Mouse (Mus musculus): ENCODE measurements around the gene Mmp8. TPM values are rescaled to one million over a fixed set of nuclear protein-coding genes. Genes with fewer than 3 reads are reported as not detected.

Gene Mmp8
- polyA plus RNA-seq, 1 experiment from 2014 or later, result 0.08 TPM

GRCm38 (mm10) chr9:7553536-7553935 is 4.7 kb upstream of the Mmp8 start:
- H3K27me3 ChIP-seq (ENCODE audit: control insufficient read depth, insufficient read depth, low read length), result no peaks in the 10 kb centered on the region
- H3K4me1 ChIP-seq (replicated peaks; ENCODE audit: control insufficient read depth, insufficient read depth, low read length), result no peaks in the 10 kb centered on the region
- ATAC-seq (ENCODE audit: low FRiP score) (no peak), DNase-seq (ENCODE audit: low spot score) (no peak)
- no peak overlapping the region for H3K4me3 ChIP-seq (replicated peaks; ENCODE audit: low read length)
- H3K9ac ChIP-seq, result no peak overlapping the region
- no peaks in the 10 kb centered on the region for H3K9me3 ChIP-seq (ENCODE audit: control insufficient read depth, low read length)
- no peak overlapping the region for H3K27ac ChIP-seq
- no peaks in the 10 kb centered on the region for H3K36me3 ChIP-seq (replicated peaks; ENCODE audit: control insufficient read depth, insufficient read depth)
- WGBS, result 90% methylated on average over 3 of the region's 3 CpGs
- no peak overlapping the region for H3K4me2 ChIP-seq (replicated peaks)

- Histone ChIP-seq H3K4me3 (replicated peaks; ENCODE audit: low read length) (no peak overlapping the region), H3K4me2 (replicated peaks) (no peak overlapping the region), H3K9ac (no peak overlapping the region), H3K36me3 (replicated peaks; ENCODE audit: control insufficient read depth, insufficient read depth) (no peaks in the 10 kb centered on the region), H3K4me1 (replicated peaks; ENCODE audit: control insufficient read depth, insufficient read depth, low read length) (no peaks in the 10 kb centered on the region), H3K27me3 (ENCODE audit: control insufficient read depth, insufficient read depth, low read length) (no peaks in the 10 kb centered on the region), H3K9me3 (ENCODE audit: control insufficient read depth, low read length) (no peaks in the 10 kb centered on the region), H3K27ac (no peak overlapping the region)
- DNase-seq (ENCODE audit: low spot score) (no peak), ATAC-seq (ENCODE audit: low FRiP score) (no peak)
- 43% methylated on average over 3 of the region's 3 CpGs for WGBS
Observed at GRCm38 (mm10) chr9:7554382-7554781, 3.9 kb upstream of the Mmp8 start.

- H3K27ac ChIP-seq, result no peak overlapping the region
- no peaks in the 10 kb centered on the region for H3K36me3 ChIP-seq (replicated peaks; ENCODE audit: control insufficient read depth, insufficient read depth)
- DNase-seq (ENCODE audit: low spot score), result no peak
- ATAC-seq (ENCODE audit: low FRiP score), result no peak
- no peak overlapping the region for H3K4me2 ChIP-seq (replicated peaks)
- no peaks in the 10 kb centered on the region for H3K27me3 ChIP-seq (ENCODE audit: control insufficient read depth, insufficient read depth, low read length)
- no peaks in the 10 kb centered on the region for H3K9me3 ChIP-seq (ENCODE audit: control insufficient read depth, low read length)
- H3K4me3 ChIP-seq (replicated peaks; ENCODE audit: low read length), result no peak overlapping the region
- no peak overlapping the region for H3K9ac ChIP-seq
- H3K4me1 ChIP-seq (replicated peaks; ENCODE audit: control insufficient read depth, insufficient read depth, low read length), result no peaks in the 10 kb centered on the region
- WGBS, result 63% methylated on average over 4 of the region's 4 CpGs
Observed at GRCm38 (mm10) chr9:7560026-7560425, 1.8 kb downstream of the Mmp8 start.

GRCm38 (mm10) chr9:7567376-7567775 is 9.1 kb downstream of the Mmp8 start:
- ATAC-seq (ENCODE audit: low FRiP score) (no peak), DNase-seq (ENCODE audit: low spot score) (no peak)
- H3K36me3 ChIP-seq (replicated peaks; ENCODE audit: control insufficient read depth, insufficient read depth), result no peaks in the 10 kb centered on the region
- H3K9ac ChIP-seq, result no peak overlapping the region
- no peaks in the 10 kb centered on the region for H3K27me3 ChIP-seq (ENCODE audit: control insufficient read depth, insufficient read depth, low read length)
- H3K4me2 ChIP-seq (replicated peaks), result no peak overlapping the region
- 79% methylated on average over 7 of the region's 7 CpGs for WGBS
- H3K27ac ChIP-seq, result no peak overlapping the region
- no peak overlapping the region for H3K4me3 ChIP-seq (replicated peaks; ENCODE audit: low read length)
- H3K4me1 ChIP-seq (replicated peaks; ENCODE audit: control insufficient read depth, insufficient read depth, low read length), result no peaks in the 10 kb centered on the region
- no peaks in the 10 kb centered on the region for H3K9me3 ChIP-seq (ENCODE audit: control insufficient read depth, low read length)

GRCm38 (mm10) chr9:7567923-7568322 is 9.7 kb downstream of the Mmp8 start:
- H3K9me3 ChIP-seq (ENCODE audit: control insufficient read depth, low read length), result no peaks in the 10 kb centered on the region
- WGBS, result 82% methylated on average over 2 of the region's 2 CpGs
- no peak overlapping the region for H3K4me2 ChIP-seq (replicated peaks)
- H3K4me3 ChIP-seq (replicated peaks; ENCODE audit: low read length), result no peak overlapping the region
- no peaks in the 10 kb centered on the region for H3K36me3 ChIP-seq (replicated peaks; ENCODE audit: control insufficient read depth, insufficient read depth)
- no peak for ATAC-seq (ENCODE audit: low FRiP score)
- no peak for DNase-seq (ENCODE audit: low spot score)
- H3K4me1 ChIP-seq (replicated peaks; ENCODE audit: control insufficient read depth, insufficient read depth, low read length), result no peaks in the 10 kb centered on the region
- no peak overlapping the region for H3K9ac ChIP-seq
- no peak overlapping the region for H3K27ac ChIP-seq
- no peaks in the 10 kb centered on the region for H3K27me3 ChIP-seq (ENCODE audit: control insufficient read depth, insufficient read depth, low read length)

DNA sequence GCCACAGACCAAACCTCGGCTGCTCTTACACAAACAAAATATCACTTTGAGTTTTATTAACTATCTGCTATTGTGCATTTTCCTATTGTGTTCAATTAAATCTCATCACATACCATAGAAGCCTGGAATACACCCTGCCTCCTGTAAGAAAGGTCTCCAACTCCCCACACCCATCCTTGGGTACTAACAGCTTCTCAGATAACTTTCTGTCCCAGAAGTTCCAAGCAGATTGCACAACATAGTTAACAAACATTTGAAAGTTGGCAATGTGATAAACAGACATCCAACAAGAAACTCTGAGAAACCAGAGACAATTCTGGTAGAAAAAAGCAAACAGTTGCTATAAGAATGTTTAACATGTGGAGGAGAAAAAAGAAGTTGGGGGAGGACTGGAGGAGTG is 12.2 kb downstream of the Mmp8 start:
- no peak for ATAC-seq (ENCODE audit: low FRiP score)
- no peak for DNase-seq (ENCODE audit: low spot score)
- Histone ChIP-seq H3K4me3 (replicated peaks; ENCODE audit: low read length) (no peak overlapping the region), H3K9ac (no peak overlapping the region), H3K27me3 (ENCODE audit: control insufficient read depth, insufficient read depth, low read length) (no peaks in the 10 kb centered on the region), H3K4me2 (replicated peaks) (no peak overlapping the region), H3K4me1 (replicated peaks; ENCODE audit: control insufficient read depth, insufficient read depth, low read length) (no peaks in the 10 kb centered on the region), H3K27ac (no peak overlapping the region), H3K36me3 (replicated peaks; ENCODE audit: control insufficient read depth, insufficient read depth) (no peaks in the 10 kb centered on the region), H3K9me3 (ENCODE audit: control insufficient read depth, low read length) (no peaks in the 10 kb centered on the region)
- 91% methylated on average over 1 of the region's 1 CpGs for WGBS

- 77% methylated on average over 4 of the region's 4 CpGs for whole genome bisulfite sequencing
- H3K9ac ChIP-seq, result no peak within 1 kb of the TSS
- no peak within 1 kb of the TSS for H3K4me2 ChIP-seq (replicated peaks)
- ATAC-seq (ENCODE audit: low FRiP score) (no peak), DNase-seq (ENCODE audit: low spot score) (no peak)
- no peaks in the 10 kb centered on the region for H3K9me3 ChIP-seq (ENCODE audit: control insufficient read depth, low read length)
- no peak within 1 kb of the TSS for H3K4me3 ChIP-seq (replicated peaks; ENCODE audit: low read length)
- no peaks in the 10 kb centered on the region for H3K36me3 ChIP-seq (replicated peaks; ENCODE audit: control insufficient read depth, insufficient read depth)
- no peak within 1 kb of the TSS for H3K27ac ChIP-seq
- no peaks in the 10 kb centered on the region for H3K27me3 ChIP-seq (ENCODE audit: control insufficient read depth, insufficient read depth, low read length)
- H3K4me1 ChIP-seq (replicated peaks; ENCODE audit: control insufficient read depth, insufficient read depth, low read length), result no peaks in the 10 kb centered on the region
Observed at GRCm38 (mm10) chr9:7571162-7571561, 12.9 kb downstream of the Mmp8 start, which contains the start of gene Mmp27. Gene Mmp27, plus strand, starts transcription at chr9:7571396.

- ATAC-seq (ENCODE audit: low FRiP score), result no peak
- Histone ChIP-seq H3K9me3 (ENCODE audit: control insufficient read depth, low read length) (no peaks in the 10 kb centered on the region), H3K36me3 (replicated peaks; ENCODE audit: control insufficient read depth, insufficient read depth) (no peaks in the 10 kb centered on the region), H3K4me3 (replicated peaks; ENCODE audit: low read length) (no peak overlapping the region), H3K4me2 (replicated peaks) (no peak overlapping the region), H3K27ac (no peak overlapping the region), H3K9ac (no peak overlapping the region), H3K27me3 (ENCODE audit: control insufficient read depth, insufficient read depth, low read length) (no peaks in the 10 kb centered on the region), H3K4me1 (replicated peaks; ENCODE audit: control insufficient read depth, insufficient read depth, low read length) (no peaks in the 10 kb centered on the region)
- 88% methylated on average over 7 of the region's 7 CpGs for WGBS
- DNase-seq (ENCODE audit: low spot score), result no peak
Observed at GRCm38 (mm10) chr9:7572188-7572587, 13.9 kb downstream of the Mmp8 start.

DNA sequence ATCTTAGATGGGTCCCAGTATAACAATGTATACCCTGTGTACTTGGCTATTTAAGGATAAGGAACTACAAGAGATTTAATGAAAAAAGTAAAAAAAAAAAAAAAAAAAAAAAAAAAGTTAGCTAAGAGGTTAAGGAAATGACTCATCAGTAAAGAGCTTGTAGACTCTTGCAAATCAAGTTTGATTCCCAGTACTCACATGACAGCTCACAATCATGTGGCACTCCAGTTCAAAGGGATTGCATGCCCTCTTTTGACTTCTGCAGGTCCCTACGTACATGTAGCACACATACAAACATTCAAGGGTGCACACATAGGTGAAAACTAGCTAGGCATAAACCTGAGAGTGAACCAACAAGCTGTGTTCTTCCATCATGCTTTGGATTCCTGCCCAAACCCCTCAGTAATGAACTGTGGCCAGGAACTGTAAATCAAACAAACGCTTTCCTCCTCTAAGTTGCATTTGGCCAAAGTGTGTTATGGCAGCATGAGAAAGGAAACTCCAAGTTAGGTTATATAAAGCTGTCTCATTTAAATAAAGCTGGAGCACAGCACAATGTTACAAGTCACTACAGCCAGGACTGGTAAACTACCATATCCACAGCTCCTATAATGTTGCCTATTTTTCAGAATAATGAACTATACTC is 14.5 kb downstream of the Mmp8 start:
- no peak for DNase-seq (ENCODE audit: low spot score)
- no peaks in the 10 kb centered on the region for H3K4me1 ChIP-seq (replicated peaks; ENCODE audit: control insufficient read depth, insufficient read depth, low read length)
- H3K4me3 ChIP-seq (replicated peaks; ENCODE audit: low read length), result no peak overlapping the region
- ATAC-seq (ENCODE audit: low FRiP score), result no peak
- no peaks in the 10 kb centered on the region for H3K9me3 ChIP-seq (ENCODE audit: control insufficient read depth, low read length)
- no peaks in the 10 kb centered on the region for H3K36me3 ChIP-seq (replicated peaks; ENCODE audit: control insufficient read depth, insufficient read depth)
- no peak overlapping the region for H3K27ac ChIP-seq
- WGBS, result 90% methylated on average over 2 of the region's 2 CpGs
- H3K4me2 ChIP-seq (replicated peaks), result no peak overlapping the region
- H3K27me3 ChIP-seq (ENCODE audit: control insufficient read depth, insufficient read depth, low read length), result no peaks in the 10 kb centered on the region
- H3K9ac ChIP-seq, result no peak overlapping the region

GRCm38 (mm10) chr9:7575526-7575925 is 17.3 kb downstream of the Mmp8 start:
- ATAC-seq (ENCODE audit: low FRiP score) (no peak), DNase-seq (ENCODE audit: low spot score) (no peak)
- Histone ChIP-seq H3K4me3 (replicated peaks; ENCODE audit: low read length) (no peak overlapping the region), H3K27me3 (ENCODE audit: control insufficient read depth, insufficient read depth, low read length) (no peaks in the 10 kb centered on the region), H3K27ac (no peak overlapping the region), H3K9me3 (ENCODE audit: control insufficient read depth, low read length) (no peaks in the 10 kb centered on the region), H3K4me1 (replicated peaks; ENCODE audit: control insufficient read depth, insufficient read depth, low read length) (no peaks in the 10 kb centered on the region), H3K9ac (no peak overlapping the region), H3K4me2 (replicated peaks) (no peak overlapping the region), H3K36me3 (replicated peaks; ENCODE audit: control insufficient read depth, insufficient read depth) (no peaks in the 10 kb centered on the region)
- 86% methylated on average over 3 of the region's 3 CpGs for WGBS

Data from hindbrain, embryonic 14.5 days (tissue).